Mouse (Mus musculus) lung, embryonic 16.5 days (tissue): ENCODE results near the gene Nf1. TPM values are rescaled to one million over a fixed set of nuclear protein-coding genes. Genes with fewer than 3 reads are reported as not detected.
"Not testable (repeated sequence)": the region's sequence is repeated elsewhere in the genome, so short reads cannot be mapped to it uniquely, and the experiment has no call there.

Source experiments
- ATAC-seq: fragments of 200-750 bp; cut with Nextera tagmentation; 2 replicates; pipeline ENCODE4 v1.8.0; 2017; ENCODE audit warnings: low read depth, mild to moderate bottlenecking, moderate library complexity
- H3K27ac ChIP-seq: fragments of 300-500 bp; sonication (generic); 2 replicates; pipeline ENCODE4 v1.5.1; 2014; ENCODE audit warnings: mild to moderate bottlenecking, control low read depth, low read length
- H3K27me3 ChIP-seq: fragments of 300-500 bp; sonication (generic); 2 replicates; pipeline ENCODE4 v1.6.1; 2014; ENCODE audit warnings: low read depth, low read length, mixed read lengths; ENCODE audit not compliant: control insufficient read depth, insufficient read depth
- H3K36me3 ChIP-seq: fragments of 300-500 bp; sonication (generic); 2 replicates; pipeline ENCODE4 v1.6.1; 2014; ENCODE audit warnings: low read length; ENCODE audit not compliant: control insufficient read depth, insufficient read depth
- H3K4me1 ChIP-seq: fragments of 300-500 bp; sonication (generic); replicated peaks from 2 replicates; pipeline ENCODE4 v1.6.1; 2014; ENCODE audit warnings: low read length, mixed read lengths; ENCODE audit not compliant: control insufficient read depth, insufficient read depth
- H3K4me2 ChIP-seq: fragments of 300-500 bp; sonication (generic); 2 replicates; pipeline ENCODE4 v1.6.1; 2014; ENCODE audit warnings: low read depth, low read length, control low read depth
- H3K4me3 ChIP-seq: fragments of 300-500 bp; sonication (generic); 2 replicates; pipeline ENCODE4 v1.5.1; 2014; ENCODE audit warnings: mild to moderate bottlenecking, low read length, control low read depth
- H3K9ac ChIP-seq: fragments of 300-500 bp; sonication (generic); 2 replicates; pipeline ENCODE4 v1.6.1; 2014; ENCODE audit warnings: low read length, control low read depth
- H3K9me3 ChIP-seq: fragments of 300-500 bp; sonication (generic); 2 replicates; pipeline ENCODE4 v1.6.1; 2016; ENCODE audit warnings: low read length; ENCODE audit not compliant: control insufficient read depth
- WGBS: fragments of 180-500 bp; shearing (Covaris S2); extraction: QIAGEN DNeasy Blood & Tissue Kit; methylation state at CpG from one replicate; pipeline ENCODE4 v1.1.7; 2014; 5-methylcytosine and 5-hydroxymethylcytosine counted together
- polyA plus RNA-seq: library from polyadenylated mRNA; unstranded; fragments of >200 nt; fragmentation: Nextera tagmentation; extraction: Ambion mirVana; gene quantifications from 2 replicates; pipeline ENCODE4 v1.2.1, GENCODE M21; 2015

The Nf1 gene
- polyA plus RNA-seq, 1 experiment from 2014 or later: 5.8 TPM

- no peaks in the 10 kb centered on the region for H3K9me3 ChIP-seq
- H3K27me3 ChIP-seq: no peaks in the 10 kb centered on the region
- H3K4me3 ChIP-seq: no peak overlapping the region
- ATAC-seq: no peak
- no peak overlapping the region for H3K4me2 ChIP-seq
- no peak overlapping the region for H3K9ac ChIP-seq
- 76% methylated on average over 6 of the region's 6 CpGs for WGBS
- H3K4me1 ChIP-seq: peaks cover 19% of the 10 kb centered on the region
- H3K36me3 ChIP-seq: no peaks in the 10 kb centered on the region
- H3K27ac ChIP-seq: no peak overlapping the region
Observed at GRCm38 (mm10) chr11:79303109-79303508, 36.4 kb upstream of the Nf1 start.

DNA sequence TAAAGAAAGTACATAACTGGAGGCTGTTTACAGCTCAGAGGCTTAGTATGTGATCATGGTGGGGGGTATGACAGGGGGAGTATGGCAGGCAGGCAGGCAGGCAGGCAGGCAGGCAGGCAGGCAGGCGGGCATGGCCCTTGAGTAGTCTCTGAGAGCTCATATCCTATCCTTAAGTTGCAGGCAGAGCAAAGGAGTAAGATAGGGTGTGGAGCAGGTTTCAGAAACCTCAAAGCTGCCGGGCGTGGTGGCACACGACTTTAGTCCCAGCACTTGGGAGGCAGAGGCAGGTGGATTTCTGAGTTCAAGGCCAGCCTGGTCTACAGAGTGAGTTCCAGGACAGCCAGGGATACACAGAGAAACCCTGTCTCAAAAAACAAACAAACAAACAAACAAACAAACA, 35.2 kb upstream of the Nf1 start:
- not testable (repeated sequence) for H3K9me3 ChIP-seq, H3K27ac ChIP-seq, H3K4me2 ChIP-seq, H3K27me3 ChIP-seq, H3K4me3 ChIP-seq, ATAC-seq, H3K36me3 ChIP-seq, H3K9ac ChIP-seq
- 76% methylated on average over 4 of the region's 4 CpGs for WGBS
- peaks cover 23% of the 10 kb centered on the region for H3K4me1 ChIP-seq

GRCm38 (mm10) chr11:79305697-79306340, 33.7 kb upstream of the Nf1 start:
- H3K4me2 ChIP-seq: no peak overlapping the region
- ATAC-seq: peak; percentile 23

GRCm38 (mm10) chr11:79306510-79306909, 33.0 kb upstream of the Nf1 start:
- peak overlapping the region; percentile 47 for H3K9ac ChIP-seq
- peaks cover 23% of the 10 kb centered on the region for H3K4me1 ChIP-seq
- no peaks in the 10 kb centered on the region for H3K27me3 ChIP-seq
- peak overlapping the region; percentile 94 for H3K27ac ChIP-seq
- H3K4me2 ChIP-seq: peak overlapping the region; percentile 13
- no peaks in the 10 kb centered on the region for H3K9me3 ChIP-seq
- no peaks in the 10 kb centered on the region for H3K36me3 ChIP-seq
- 11% methylated on average over 7 of the region's 7 CpGs for WGBS
- no peak overlapping the region for H3K4me3 ChIP-seq
- ATAC-seq: peak; percentile 72

More at GRCm38 (mm10) chr11:79305697-79306340, 33.7 kb upstream of the Nf1 start:
- no peaks in the 10 kb centered on the region for H3K9me3 ChIP-seq
- WGBS: 43% methylated on average over 9 of the region's 9 CpGs
- H3K36me3 ChIP-seq: no peaks in the 10 kb centered on the region
- no peak overlapping the region for H3K4me3 ChIP-seq
- peaks cover 23% of the 10 kb centered on the region for H3K4me1 ChIP-seq
- peak overlapping the region; percentile 94 for H3K27ac ChIP-seq
- no peaks in the 10 kb centered on the region for H3K27me3 ChIP-seq
- no peak overlapping the region for H3K9ac ChIP-seq

GRCm38 (mm10) chr11:79306996-79307395, 32.5 kb upstream of the Nf1 start:
- WGBS: 13% methylated on average over 10 of the region's 10 CpGs
- peak; percentile 87 for ATAC-seq
- peak overlapping the region; percentile 94 for H3K27ac ChIP-seq

DNA sequence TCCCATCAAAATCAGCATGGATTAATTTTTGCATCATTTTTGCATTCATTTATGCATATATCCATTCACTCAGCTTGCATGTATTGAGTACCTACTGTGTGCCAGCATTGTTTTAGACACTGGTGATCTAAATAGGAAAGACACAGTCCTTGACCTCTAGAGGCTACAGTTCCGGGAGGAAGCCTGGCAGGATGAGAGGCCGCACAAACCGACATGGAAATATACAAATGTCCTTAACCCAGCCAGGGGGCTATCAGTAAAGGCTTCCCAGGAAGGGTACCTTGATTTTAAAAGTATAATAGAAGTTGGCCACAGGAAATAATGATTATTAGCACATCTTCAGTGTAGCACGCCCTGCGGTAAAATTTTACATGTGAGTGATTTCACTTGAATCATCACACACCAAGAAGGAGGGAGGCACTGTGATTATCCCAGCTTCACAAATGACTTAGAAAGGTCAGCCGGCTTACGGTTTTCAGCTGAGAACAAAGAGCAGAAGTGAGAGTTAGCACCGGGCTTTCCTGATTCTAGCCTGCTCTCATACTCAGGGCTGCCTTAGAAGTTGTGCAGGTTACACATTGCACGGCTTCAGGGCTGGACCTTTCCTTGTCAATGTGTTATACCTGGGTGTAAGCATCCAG, 31.8 kb upstream of the Nf1 start:
- Histone ChIP-seq H3K9me3 (no peaks in the 10 kb centered on the region), H3K4me1 (peaks cover 23% of the 10 kb centered on the region), H3K4me3 (no peak overlapping the region), H3K36me3 (no peaks in the 10 kb centered on the region), H3K9ac (peak overlapping the region; percentile 47; the same call in 1 of the 2 replicates), H3K27ac (peak overlapping the region; percentile 94), H3K27me3 (no peaks in the 10 kb centered on the region), H3K4me2 (no peak overlapping the region)
- 34% methylated on average over 9 of the region's 9 CpGs for WGBS
- ATAC-seq: no peak

More at GRCm38 (mm10) chr11:79306996-79307395, 32.5 kb upstream of the Nf1 start:
- Histone ChIP-seq H3K4me1 (peaks cover 23% of the 10 kb centered on the region), H3K27me3 (no peaks in the 10 kb centered on the region), H3K9ac (peak overlapping the region; percentile 47), H3K9me3 (no peaks in the 10 kb centered on the region), H3K4me3 (no peak overlapping the region), H3K36me3 (no peaks in the 10 kb centered on the region), H3K4me2 (peak overlapping the region; percentile 13)

DNA sequence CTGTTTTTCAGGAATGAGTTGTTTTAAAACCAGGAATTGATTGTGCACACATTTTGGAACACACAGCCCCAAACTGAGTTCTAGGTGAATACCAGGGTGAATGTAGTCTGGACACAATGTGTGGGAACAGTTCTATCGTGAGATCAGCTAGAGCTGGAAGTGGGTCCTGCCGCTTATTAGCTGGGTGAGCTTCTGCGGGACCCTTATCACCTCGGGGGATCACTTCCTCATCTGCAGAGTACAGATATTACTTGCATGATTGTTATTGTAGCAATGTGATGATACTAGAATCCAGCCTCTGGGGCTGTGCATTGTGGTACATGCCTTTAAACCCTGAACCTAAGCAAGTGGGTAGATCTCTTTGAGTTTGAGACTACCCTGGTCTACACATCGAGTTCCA, 29.0 kb upstream of the Nf1 start:
- WGBS: 67% methylated on average over 5 of the region's 5 CpGs
- Histone ChIP-seq H3K9ac (no peak overlapping the region), H3K4me1 (peaks cover 23% of the 10 kb centered on the region), H3K27me3 (no peaks in the 10 kb centered on the region), H3K9me3 (no peaks in the 10 kb centered on the region), H3K36me3 (no peaks in the 10 kb centered on the region), H3K27ac (no peak overlapping the region), H3K4me3 (no peak overlapping the region), H3K4me2 (no peak overlapping the region)
- no peak for ATAC-seq

DNA sequence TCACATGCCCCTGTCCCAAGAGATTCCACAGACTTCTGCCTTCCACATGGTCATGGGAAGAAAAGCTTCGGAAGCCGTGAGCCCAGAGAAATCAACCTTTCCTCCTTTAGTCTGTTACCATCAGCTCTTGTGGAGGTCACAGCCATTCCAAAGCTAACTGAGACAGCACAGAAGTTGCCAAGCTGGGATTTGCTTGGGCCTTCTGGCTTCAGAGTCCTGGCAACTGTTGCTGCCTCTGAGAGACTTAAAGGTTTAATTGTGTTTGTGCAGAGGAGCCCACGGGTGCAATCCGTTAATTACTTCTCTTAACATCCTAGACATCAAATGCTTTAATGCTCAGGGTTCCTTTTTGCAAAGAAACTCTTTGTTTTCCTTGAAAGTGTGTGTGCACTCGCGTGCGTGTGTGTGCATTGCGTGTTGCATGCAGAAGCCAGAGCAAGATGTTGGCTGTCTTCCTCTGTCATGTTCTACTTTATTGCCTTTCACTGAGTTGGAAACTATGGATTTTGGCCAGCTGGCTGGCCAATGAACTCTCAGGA, 22.6 kb upstream of the Nf1 start:
- H3K4me3 ChIP-seq: no peak overlapping the region
- H3K27ac ChIP-seq: no peak overlapping the region
- ATAC-seq: no peak
- no peak overlapping the region for H3K9ac ChIP-seq
- 87% methylated on average over 8 of the region's 8 CpGs for WGBS
- H3K4me2 ChIP-seq: no peak overlapping the region
- no peaks in the 10 kb centered on the region for H3K9me3 ChIP-seq
- H3K36me3 ChIP-seq: no peaks in the 10 kb centered on the region
- peaks cover 5% of the 10 kb centered on the region; the same call in 1 of the 2 replicates for H3K4me1 ChIP-seq
- H3K27me3 ChIP-seq: no peaks in the 10 kb centered on the region

- Histone ChIP-seq H3K27me3 (no peaks in the 10 kb centered on the region), H3K27ac (no peak overlapping the region), H3K36me3 (no peaks in the 10 kb centered on the region), H3K9ac (no peak overlapping the region), H3K4me1 (peaks cover 5% of the 10 kb centered on the region; the same call in 1 of the 2 replicates), H3K4me3 (no peak overlapping the region), H3K4me2 (no peak overlapping the region), H3K9me3 (no peaks in the 10 kb centered on the region)
- WGBS: 14% methylated on average over 7 of the region's 7 CpGs
- 0 out of 2 replicates have a peak, but pooled peaks have one; percentile 23 for ATAC-seq
Observed at GRCm38 (mm10) chr11:79319807-79320206, 19.7 kb upstream of the Nf1 start.
